Mouse (Mus musculus): ENCODE results near the gene Primpol.

Primpol gene

GRCm38 (mm10) chr8:46559428-46559827, 57.6 kb downstream of the Primpol start:
- no peak for DNase-seq (ENCODE audit: low read depth, low spot score)

GRCm38 (mm10) chr8:46552441-46552765, 64.6 kb downstream of the Primpol start:
- DNase-seq (ENCODE audit: low read depth, low spot score), result no peak

GRCm38 (mm10) chr8:46551615-46552440, 65.2 kb downstream of the Primpol start, which contains the start of gene Cenpu:
Gene Cenpu (plus strand): TSS chr8:46552028.
- peak; percentile 99 for DNase-seq (ENCODE audit: low read depth, low spot score)

GRCm38 (mm10) chr8:46551029-46551428, 66.0 kb downstream of the Primpol start:
- DNase-seq (ENCODE audit: low read depth, low spot score), result no peak

GRCm38 (mm10) chr8:46550058-46550457, 67.0 kb downstream of the Primpol start:
- no peak for DNase-seq (ENCODE audit: low read depth, low spot score)

GRCm38 (mm10) chr8:46547245-46547644, 69.8 kb downstream of the Primpol start:
- peak; percentile 69 for DNase-seq (ENCODE audit: low read depth, low spot score)

- no peak for DNase-seq (ENCODE audit: low read depth, low spot score)
These were observed 70.4 kb downstream of the Primpol start for GRCm38 (mm10) chr8:46546431-46547176.

GRCm38 (mm10) chr8:46545854-46546253, 71.2 kb downstream of the Primpol start:
- DNase-seq (ENCODE audit: low read depth, low spot score), result no peak

GRCm38 (mm10) chr8:46543662-46544061, 73.3 kb downstream of the Primpol start:
- DNase-seq (ENCODE audit: low read depth, low spot score), result no peak

- DNase-seq (ENCODE audit: low read depth, low spot score), result no peak
These were observed 73.8 kb downstream of the Primpol start for GRCm38 (mm10) chr8:46543191-46543590.

GRCm38 (mm10) chr8:46539701-46540100, 77.3 kb downstream of the Primpol start:
- no peak for DNase-seq (ENCODE audit: low read depth, low spot score)

GRCm38 (mm10) chr8:46533926-46534325, 83.1 kb downstream of the Primpol start:
- no peak for DNase-seq (ENCODE audit: low read depth, low spot score)

GRCm38 (mm10) chr8:46530541-46530940, 86.5 kb downstream of the Primpol start:
- DNase-seq (ENCODE audit: low read depth, low spot score), result no peak

- DNase-seq (ENCODE audit: low read depth, low spot score), result no peak
These were observed 87.5 kb downstream of the Primpol start for GRCm38 (mm10) chr8:46529508-46529907.

- DNase-seq (ENCODE audit: low read depth, low spot score), result no peak
These were observed 90.2 kb downstream of the Primpol start for GRCm38 (mm10) chr8:46526821-46527220.

- DNase-seq (ENCODE audit: low read depth, low spot score), result no peak
These were observed 90.9 kb downstream of the Primpol start for GRCm38 (mm10) chr8:46526098-46526497.

Data from embryo, embryonic 11.5 days (tissue).